Mouse (Mus musculus) CD4-positive, CD25-positive, alpha-beta regulatory T cell, adult 4 months (primary cell): ENCODE data around the gene Fbxo7. TPM values are rescaled to one million over a fixed set of nuclear protein-coding genes. Genes with fewer than 3 reads are reported as not detected.
"Not testable (repeated sequence)": the region's sequence is repeated elsewhere in the genome, so short reads cannot be mapped to it uniquely, and the experiment has no call there.

Source experiments
- ATAC-seq: one replicate; pipeline ENCODE4 v1.8.0; 2017
- polyA plus RNA-seq, 2 experiments: library from polyadenylated mRNA; unstranded; fragments of 100-300 nt; shearing (Covaris generic); gene quantifications; one replicate each; pipeline ENCODE4 v1.2.1; 2017

Fbxo7 gene
- polyA plus RNA-seq, result 10 to 100 TPM; 44.9 to 46.2 TPM

DNA sequence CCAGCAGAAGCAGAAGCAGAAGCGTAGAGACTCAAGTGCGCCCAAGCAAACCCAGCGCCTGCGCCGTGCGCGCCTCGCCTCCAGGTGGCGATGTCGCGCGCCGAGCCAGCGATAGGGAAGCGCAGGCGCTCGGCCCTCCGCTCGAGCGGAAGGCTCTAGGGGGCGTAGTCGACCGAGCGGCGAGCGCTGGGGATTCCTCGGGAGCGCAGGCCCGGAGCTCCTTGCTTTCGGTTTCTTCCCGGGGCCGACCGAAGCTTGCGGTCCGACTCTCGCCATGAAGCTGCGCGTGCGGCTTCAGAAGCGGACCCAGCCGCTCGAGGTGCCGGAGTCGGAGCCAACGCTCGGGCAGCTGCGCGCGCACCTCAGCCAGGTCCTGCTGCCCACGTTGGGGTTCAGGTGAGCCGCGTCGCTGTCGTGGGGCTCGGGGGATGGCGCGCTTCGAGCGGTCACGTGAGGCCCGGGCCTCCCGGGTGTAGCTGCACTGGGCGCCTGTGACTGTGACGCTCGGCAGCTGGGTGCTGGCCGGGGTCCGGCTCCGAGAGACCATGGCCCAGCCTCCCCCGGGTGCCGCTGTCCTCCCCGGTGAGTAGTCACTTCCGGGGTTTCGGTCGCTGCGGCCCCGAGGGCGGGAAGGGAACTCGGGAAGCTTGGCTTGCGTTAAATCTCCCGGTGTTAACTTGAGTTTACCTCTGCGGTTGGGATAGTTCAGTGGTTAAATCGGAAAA, at the start of gene Fbxo7:
Gene Fbxo7, plus strand, starts transcription at position 224 of the 725 bp plus-strand sequence.
- ATAC-seq, result peak; percentile 93

DNA sequence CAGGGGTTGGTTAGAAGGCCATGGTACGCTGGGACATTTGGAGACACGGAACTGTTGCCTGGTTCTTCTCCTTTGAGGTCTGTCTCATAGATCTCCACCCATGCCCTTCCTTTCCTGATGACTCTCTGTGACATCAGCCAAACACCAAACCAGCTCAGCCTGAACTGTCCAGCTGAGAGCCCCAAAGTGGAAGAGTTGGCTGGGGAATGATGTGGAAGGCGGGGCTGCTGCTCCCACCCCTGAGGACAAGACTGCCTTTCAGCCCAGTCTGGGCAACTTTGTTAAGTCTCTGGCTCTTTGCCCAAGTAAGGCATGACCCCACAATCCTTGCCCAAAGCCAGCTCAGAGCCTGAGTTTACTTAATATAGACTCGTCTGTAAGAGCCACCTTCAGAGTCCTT, 48.9 kb upstream of the Fbxo7 start:
- ATAC-seq, result no peak

DNA sequence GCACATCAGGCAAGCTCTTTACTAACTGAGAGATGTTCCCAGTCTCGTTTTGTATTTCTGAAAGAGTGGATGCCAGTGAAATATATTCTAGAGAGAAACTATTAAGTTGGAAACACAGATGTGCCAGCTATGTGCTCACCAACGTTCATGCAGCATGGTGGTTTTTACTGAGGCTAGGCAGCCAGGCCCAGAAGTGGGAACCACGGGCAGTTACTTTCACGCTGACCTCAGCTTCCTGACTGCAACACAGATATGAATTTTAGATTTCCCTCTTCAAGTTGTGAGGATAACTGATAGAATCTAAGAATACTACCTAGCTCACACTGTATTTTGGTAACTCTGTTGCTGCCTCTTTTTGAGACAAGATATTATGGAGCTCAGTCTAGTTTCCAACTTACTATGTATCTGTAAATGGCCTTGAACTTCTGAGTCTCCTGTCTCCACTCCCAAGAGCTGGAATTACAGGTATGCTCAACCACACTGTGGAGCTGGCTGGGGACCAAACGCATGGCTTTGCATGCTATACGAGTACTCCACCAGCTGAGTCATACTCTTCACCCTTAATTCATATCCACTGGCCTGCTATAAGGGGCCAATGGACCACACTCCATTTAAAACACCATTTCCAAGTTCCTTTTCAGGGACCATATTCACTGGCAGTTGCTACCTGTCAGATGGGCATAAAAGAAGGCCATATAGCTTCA, 32.2 kb upstream of the Fbxo7 start:
- ATAC-seq, result no peak

DNA sequence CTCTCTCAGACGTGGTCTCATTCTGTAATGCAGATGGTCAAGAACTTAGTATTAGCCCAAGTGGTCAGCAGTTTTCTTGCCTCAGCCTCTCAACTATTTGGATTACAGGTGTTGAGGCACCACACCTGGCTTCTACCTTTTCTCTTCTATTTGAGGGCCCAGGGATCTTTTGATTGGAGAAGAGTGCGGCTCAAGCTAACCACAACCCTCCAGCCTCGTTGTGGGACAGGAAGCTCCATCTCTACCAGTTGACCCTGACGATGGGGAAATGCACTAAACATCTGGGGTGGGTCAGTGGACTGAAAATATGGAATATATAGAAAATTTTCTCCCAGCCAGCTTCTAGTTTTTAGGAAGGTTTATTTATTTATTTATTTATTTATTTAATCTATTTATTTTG, 29.4 kb upstream of the Fbxo7 start:
- ATAC-seq, result no peak

DNA sequence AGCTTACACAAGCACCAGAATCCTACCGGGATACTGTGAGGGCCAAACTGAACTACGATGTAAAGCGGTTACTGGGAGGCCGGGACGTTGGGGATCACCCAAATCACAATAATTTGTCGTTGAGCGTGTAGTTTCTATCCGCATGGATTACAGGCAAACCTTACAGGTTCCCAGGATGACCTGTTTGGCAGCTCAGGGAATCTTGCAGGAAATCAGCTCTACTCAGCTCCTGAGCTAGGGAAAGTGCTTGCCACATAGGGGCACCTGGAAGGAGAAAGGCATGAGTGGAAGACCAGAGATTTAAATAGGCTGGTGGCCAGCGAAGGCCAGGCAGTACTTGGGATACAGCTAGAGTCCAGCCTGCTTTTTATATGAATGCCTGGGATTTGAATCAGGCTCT, 27.9 kb upstream of the Fbxo7 start:
- no peak for ATAC-seq

DNA sequence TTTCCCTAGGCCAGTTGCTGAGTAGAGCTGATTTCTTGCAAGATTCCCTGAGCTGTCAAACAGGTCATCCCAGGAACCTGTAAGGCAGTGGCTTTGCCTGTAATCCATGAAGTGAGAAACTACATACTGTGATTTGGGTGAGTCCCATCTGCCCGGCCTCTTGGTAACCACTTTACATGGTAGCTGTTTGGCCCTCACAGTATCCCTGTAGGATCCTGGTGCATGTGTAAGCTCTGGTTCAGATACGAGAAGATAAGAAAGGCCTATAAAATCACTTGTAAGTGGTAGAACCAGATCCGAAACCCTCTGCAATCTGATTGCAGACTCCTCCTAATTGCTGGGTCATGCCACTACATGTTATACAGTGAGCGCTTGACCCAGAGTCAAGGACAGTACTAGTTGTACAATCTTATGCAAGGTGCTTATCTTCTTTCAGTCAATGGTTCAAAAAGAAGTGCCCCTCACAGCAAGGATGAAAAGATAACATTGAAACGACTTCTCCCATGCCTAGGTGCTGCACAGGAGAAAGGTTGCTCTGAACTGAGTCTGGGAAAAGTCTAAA, 27.1 kb upstream of the Fbxo7 start:
- ATAC-seq, result no peak

DNA sequence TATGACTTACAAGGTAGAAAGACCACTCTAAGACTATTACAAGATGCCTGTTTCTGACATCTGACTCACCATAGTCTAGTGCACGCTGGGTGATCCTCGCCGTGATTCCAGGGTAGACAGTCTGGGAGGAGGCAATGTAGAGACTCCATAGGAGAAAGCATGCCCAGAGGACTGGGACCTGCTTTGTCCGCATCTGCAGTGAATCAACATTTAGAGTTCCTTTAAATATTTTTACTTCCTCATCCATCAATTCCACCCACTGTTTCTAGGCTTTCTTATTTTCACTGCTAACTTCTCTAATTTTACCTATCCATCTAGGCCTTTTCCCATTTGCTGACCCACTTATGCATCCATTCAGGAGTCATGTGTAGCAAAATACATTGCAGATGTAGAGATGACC, 21.3 kb upstream of the Fbxo7 start:
- no peak for ATAC-seq

DNA sequence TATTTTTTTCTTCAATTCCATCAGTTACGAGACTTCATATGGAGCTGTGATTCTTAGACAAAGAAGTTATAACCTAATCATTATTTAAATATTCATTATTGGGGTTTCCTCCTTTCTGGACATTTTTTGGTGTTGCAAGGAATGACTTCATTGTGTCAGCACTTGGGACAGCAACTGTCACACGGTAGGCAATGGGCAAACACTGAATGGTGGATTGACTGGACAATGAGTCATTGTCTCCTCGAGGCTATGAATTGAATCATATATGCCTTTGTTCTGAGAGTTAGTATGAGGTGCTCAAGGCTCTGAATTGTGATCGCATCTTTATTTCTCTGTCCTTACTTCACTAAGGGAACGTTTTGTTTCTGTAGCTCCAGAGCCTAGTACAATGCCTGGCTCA, 15.3 kb upstream of the Fbxo7 start:
- ATAC-seq, result no peak

DNA sequence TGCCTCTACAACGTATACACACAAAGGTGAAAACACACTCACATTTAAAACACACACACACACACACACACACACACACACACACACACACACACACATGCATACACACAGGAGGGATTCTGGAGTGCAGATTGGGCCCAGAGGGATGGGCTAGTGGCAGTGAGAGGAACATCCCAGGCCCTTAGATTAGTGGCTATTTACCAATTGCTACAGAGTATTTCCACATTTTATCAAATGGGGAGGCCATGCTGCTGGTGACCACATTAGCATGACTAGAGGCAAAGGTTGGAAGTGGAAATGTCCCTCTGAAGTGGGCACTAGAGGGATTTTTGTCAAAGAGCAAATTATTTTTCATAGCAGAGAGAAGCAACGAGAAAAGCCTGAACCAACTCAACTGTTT, 12.1 kb upstream of the Fbxo7 start:
- no peak for ATAC-seq

DNA sequence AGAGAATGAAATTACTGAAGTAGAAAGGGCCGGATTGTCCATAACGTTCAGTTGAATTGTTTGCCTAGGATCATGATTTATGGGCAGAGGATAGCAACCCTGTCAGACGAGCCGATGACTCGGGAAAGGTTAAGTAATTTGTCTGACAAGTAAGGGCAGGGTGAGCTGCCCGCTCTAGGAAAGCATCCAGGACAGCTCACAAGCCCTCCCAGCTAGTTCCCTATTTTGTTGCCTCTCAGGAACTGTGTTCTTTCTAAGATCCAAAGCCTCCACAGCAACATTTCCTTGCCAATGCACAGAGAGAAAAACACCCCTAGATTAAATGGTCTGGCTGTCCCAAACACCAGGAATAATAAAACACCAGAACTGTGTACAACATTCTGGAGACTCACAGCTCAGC, 11.1 kb upstream of the Fbxo7 start:
- no peak for ATAC-seq

DNA sequence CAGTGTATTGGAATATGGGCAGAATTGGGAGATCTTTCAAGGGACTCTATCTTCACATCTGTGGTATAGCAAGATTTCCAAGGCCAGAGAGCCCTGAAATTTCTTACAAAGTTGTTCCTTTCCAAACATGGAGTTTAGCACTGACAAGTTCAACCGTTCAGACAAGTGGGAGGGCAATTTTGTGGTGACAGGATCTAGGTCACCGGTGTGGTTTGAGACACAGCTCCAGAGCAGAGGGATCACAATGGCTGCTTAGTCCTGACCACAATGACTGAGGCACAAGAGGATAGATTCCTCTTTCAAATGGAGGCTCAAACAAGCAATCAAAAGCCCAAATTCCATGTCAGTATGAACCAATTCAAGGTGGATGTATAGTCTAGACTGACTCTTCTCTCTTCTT, 10.6 kb upstream of the Fbxo7 start:
- ATAC-seq, result no peak

DNA sequence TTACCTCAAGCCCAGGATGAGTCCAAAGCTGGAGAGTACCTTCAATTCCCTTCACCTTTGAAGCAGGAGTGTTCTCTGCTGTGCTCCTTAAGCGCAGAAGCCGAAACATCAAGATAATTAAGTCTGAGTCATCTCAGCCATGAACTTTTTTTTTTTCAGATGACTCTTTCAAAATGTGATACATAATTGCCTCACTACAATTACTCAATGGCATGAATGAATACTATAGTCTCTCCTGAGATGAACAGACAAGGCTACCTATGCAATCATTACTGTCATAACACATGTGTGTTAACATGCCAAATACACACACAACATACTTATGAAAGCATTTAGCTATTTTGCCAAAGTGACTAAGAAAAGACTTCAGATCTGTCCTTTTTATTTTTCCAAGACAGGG, 10.0 kb upstream of the Fbxo7 start, which contains the start of gene Bpifc:
Gene Bpifc, minus strand, starts transcription at position 115 of the 400 bp plus-strand sequence.
- no peak for ATAC-seq

DNA sequence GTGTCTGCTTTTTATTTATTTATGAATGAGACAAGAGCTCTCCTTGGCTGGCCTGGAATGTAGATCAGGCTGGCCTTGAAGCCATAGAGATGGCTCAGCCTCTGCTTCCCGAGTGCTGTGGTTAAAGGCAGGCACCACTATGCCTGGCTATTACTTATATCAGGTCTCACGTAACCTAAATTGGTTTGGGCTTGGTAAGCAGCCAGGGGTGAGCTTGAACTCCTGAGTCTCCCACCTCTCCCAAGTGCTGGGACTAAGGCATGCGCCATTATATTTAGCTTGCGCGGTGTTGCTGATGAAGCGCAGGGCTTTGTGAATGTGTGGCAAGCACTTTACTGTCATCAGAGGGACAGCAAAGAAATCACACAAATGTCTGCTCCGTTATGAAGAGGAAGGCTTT, 4.0 kb upstream of the Fbxo7 start:
- no peak for ATAC-seq

DNA sequence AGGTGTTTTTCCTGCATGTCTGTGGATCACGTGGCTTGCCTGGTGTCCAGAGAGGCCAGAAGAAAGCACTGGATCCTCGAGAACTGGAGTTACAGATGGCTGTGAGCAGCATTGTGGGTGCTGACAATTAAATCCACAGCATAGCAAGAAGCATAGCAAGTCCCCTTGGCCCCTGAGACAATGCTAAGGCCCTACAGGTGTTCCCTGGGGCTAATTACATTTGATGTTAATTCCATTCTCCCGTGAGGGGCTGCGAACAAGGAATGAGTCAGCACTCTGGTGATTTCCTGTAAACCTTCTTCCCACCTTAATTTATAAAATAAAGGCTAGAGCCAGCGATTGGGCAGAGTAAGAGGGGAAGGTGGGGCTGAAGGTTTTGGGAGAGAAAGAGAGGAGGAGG, 3.0 kb upstream of the Fbxo7 start:
- ATAC-seq, result no peak

DNA sequence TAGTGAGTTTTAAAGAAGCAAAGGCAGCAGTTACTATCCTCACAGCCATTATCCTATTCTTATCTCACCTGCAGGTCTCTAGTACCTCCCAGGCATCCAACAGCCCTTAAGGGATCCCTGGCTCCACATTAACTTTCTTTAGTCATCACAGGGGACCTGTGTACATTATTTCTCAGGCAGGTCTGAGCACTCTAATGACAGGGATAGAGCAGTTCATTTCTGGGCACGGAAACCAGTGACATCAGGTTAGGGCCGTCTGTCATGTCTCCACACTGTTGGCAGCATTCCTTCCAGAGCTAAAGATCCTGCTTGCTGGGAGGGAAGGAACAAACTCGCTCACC, 394 bp upstream of the Fbxo7 start:
- peak; percentile 35 for ATAC-seq

DNA sequence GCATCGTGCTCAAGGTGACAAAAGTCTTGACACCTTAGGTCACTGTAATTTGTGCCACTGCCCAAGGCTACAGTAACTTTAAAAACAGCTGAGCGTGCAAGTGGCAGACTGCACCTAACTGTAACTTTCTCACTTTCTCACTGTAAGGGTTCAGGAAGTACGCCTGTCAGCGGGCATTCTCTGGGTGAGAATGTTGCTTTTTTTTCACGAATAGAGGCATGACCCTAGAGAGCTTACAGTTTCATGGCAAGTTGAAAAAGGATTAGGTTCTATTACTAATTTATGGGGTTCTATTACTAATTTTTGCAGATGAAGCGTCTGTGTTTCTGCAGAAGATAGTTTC, 673 bp downstream of the Fbxo7 start:
- ATAC-seq, result peak; percentile 13

DNA sequence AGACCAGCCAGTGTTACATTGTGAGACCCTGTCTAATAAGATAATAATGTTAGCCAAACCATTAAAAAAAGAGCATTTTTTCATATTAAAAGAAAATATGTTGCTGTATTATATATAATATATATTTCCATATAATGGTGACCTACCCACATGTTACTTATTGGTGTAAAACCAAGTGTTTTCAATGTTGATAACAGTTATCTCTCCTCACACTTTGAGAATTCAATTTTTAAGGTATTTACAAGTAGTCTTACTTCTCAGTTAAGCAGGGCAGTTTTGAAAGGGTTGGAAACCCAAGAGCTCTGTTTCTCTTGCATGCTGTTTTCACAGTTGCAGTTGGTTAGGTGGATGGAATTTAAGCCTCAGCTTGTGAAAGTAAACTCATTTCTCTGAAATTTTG, 1.4 kb downstream of the Fbxo7 start:
- no peak for ATAC-seq

DNA sequence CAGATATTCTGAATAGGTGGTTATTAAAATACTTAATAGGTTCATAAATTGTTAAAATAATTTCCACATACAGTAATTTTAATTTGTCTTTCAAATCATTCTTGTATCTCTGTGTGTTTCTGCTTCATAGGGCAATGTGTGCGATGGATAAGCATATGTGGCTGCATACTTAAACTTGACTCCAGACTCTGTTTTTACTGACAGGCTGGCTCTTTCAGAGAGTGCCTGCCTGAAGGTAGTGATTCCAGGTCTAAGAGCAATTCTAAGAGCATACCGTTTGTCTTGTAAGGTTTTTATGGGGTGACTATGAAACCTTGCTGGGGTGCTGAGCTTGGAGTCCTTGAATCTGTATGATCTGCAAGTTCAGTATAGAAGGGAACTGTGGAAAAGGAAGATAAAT, 4.1 kb downstream of the Fbxo7 start:
- ATAC-seq, result no peak

DNA sequence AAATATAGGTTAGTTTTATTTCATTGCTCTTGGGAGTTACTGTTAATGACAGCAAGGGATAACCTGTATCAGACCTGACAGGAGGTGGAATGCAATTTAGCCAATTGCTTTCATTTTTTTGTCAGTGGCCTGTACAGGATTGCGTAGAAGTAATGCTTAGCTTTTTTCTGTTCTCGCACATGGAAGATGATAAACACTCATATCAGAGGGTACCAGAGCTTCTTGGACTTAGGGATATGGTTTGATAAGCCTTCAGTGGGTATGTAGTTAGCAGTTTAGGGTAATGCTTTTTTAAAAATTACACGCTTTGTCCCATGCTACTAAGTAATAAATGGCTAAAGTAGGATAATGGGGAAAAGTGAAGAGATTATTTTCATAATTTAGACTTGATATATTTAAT, 4.6 kb downstream of the Fbxo7 start:
- ATAC-seq, result no peak

DNA sequence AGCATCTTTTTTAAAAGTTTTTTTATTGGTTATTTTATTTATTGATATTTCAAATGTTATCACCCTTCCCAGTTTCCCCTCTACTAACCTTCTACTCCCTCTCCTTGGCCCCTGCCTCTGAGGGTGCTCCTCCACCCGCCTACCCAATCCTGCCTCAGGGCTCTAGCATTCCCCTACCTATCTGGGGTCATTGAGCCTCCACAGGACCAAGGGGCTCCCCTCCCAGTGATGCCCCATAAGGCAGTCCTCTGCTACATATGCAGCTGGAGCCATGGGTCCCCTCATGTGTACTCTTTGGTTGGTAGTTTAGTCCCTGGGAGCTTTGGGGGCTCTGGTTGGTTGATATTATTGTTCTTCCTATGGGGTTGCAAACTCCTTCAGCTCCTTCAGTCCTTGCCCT, 5.0 kb downstream of the Fbxo7 start:
- ATAC-seq, result not testable (repeated sequence)

DNA sequence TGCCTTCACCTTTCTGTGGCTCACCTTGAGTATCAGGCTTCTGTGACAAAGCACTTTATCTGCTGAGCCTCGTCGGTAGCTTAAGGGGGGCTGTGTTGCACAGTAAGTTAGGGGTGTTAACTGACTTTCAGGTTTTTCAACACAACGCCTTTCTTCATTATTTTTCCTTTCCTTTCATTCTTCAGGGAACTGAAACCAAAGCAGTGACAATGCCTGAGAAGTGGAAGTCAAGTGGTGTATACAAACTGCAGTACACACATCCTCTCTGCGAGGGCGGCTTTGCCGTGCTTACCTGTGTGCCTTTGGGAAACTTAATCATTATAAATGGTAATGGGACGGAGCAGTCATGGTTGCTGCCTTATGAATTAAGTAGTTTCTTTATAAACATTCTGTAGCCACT, 9.0 kb downstream of the Fbxo7 start:
- ATAC-seq, result no peak

DNA sequence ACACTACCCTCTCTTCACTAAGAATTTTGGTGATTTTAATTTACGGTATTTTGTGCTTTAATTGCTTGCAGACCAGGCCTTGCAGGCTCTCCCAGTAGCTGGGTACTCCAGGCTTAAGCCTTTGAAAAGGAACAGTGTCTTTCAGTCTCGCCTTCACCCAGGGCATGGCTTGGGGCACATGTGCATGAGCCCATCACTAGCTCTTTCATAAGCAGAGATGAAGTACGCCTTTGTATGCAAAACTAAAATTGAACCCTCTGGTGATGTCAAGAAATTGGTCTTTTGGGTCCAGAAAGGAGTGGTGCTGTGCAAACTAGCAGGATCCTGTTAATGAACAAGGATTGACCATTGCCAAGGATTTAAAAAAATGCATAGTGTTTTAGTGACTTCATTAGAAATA, 10.7 kb downstream of the Fbxo7 start:
- no peak for ATAC-seq

DNA sequence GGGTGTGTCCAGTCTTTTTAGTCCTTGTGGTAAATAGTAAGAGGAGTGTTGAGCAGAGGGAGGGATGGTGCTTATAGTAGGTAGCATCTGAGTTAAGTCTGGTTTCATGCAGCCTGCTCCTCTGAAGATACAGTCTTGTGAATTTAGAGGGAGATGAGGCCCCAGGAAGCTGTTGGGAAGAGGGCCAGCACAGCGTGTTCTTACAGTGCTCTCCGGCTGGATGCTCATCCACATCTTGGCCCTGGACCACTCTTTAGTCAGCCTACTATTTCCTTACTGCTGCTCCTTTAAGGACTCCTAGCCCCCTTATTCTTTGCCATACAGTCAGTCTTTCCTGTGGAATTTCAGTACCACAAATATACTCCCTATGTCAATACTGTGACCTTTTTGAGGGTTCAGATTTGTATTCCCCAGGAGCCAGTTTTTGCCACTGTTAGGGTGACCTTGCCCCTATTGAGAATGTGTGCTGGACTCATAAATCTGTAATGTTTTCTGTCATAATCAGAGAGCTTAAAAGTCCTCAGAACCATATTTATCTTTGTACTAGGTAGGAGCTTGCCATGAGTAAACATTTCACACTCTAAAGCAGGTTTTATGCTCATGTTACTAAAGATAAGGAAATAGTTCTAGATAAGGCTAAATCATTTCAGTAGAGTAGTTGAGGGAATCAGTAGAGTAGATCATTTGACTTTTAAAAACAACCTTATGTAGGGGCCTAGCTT, 12.4 kb downstream of the Fbxo7 start:
- ATAC-seq, result no peak

DNA sequence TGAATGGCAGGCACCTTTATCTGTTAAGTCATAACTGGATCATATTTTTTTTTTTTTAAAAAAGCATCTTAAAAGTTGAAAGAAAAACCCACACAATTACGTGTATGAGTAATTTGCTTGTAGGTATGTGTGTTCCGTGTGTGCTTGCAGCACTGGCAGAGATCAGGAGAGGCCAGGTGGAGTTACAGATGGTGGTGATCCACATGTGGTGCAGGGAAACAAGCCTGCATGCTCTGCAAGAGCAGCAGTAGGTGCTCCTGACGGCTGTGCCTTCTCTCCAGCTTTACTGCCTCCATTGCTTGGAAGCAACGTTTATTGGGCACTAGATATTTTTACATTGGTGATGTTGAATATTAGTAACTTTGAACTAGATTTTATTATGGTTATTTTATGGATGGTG, 21.9 kb downstream of the Fbxo7 start:
- no peak for ATAC-seq
